Mouse (Mus musculus): ENCODE measurements around the gene Vamp9.

- TF ChIP-seq POLR2A (IDR thresholded peaks at IDR 0.05; ENCODE audit: control insufficient read depth, low read depth, low read length) (no peak), CTCF (IDR thresholded peaks at IDR 0.05; ENCODE audit: control insufficient read depth, insufficient read depth, insufficient replicate concordance, low read depth, low read length) (no peak)
Observed at GRCm38 (mm10) chr5:99884035-99884434, 22.0 kb upstream of the Vamp9 start.

Measured in testis, adult 2 months (tissue).